Mouse (Mus musculus): ENCODE measurements around the gene Wasf1. TPM values are rescaled to one million over a fixed set of nuclear protein-coding genes. Genes with fewer than 3 reads are reported as not detected.

The Wasf1 gene
- polyA plus RNA-seq, 1 experiment from 2014 or later = 105 TPM

GRCm38 (mm10) chr10:40971256-40971655 is 88.0 kb downstream of the Wasf1 start:
- H3K36me3 ChIP-seq (replicated peaks; ENCODE audit: control insufficient read depth, insufficient read depth) = no peaks in the 10 kb centered on the region
- H3K4me1 ChIP-seq (replicated peaks; ENCODE audit: control insufficient read depth, insufficient read depth, low read length) = peaks cover 20% of the 10 kb centered on the region; the same call in 1 of the 2 replicates
- WGBS = 61% methylated on average over 5 of the region's 5 CpGs
- no peak overlapping the region for H3K4me3 ChIP-seq (replicated peaks; ENCODE audit: low read length)
- H3K27ac ChIP-seq = no peak overlapping the region
- DNase-seq (ENCODE audit: low spot score) (no peak), ATAC-seq (ENCODE audit: low FRiP score) (no peak)
- H3K27me3 ChIP-seq (ENCODE audit: control insufficient read depth, insufficient read depth, low read length) = no peaks in the 10 kb centered on the region
- no peak overlapping the region for H3K9ac ChIP-seq
- H3K4me2 ChIP-seq (replicated peaks) = no peak overlapping the region
- no peaks in the 10 kb centered on the region for H3K9me3 ChIP-seq (ENCODE audit: control insufficient read depth, low read length)

- Histone ChIP-seq H3K27ac (no peak overlapping the region), H3K27me3 (ENCODE audit: control insufficient read depth, insufficient read depth, low read length) (no peaks in the 10 kb centered on the region), H3K4me3 (replicated peaks; ENCODE audit: low read length) (no peak overlapping the region), H3K4me2 (replicated peaks) (no peak overlapping the region), H3K36me3 (replicated peaks; ENCODE audit: control insufficient read depth, insufficient read depth) (no peaks in the 10 kb centered on the region), H3K9ac (no peak overlapping the region), H3K4me1 (replicated peaks; ENCODE audit: control insufficient read depth, insufficient read depth, low read length) (no peaks in the 10 kb centered on the region), H3K9me3 (ENCODE audit: control insufficient read depth, low read length) (no peaks in the 10 kb centered on the region)
- ATAC-seq (ENCODE audit: low FRiP score) (no peak), DNase-seq (ENCODE audit: low spot score) (no peak)
Observed at GRCm38 (mm10) chr10:40983761-40984160, 100.5 kb downstream of the Wasf1 start.

DNA sequence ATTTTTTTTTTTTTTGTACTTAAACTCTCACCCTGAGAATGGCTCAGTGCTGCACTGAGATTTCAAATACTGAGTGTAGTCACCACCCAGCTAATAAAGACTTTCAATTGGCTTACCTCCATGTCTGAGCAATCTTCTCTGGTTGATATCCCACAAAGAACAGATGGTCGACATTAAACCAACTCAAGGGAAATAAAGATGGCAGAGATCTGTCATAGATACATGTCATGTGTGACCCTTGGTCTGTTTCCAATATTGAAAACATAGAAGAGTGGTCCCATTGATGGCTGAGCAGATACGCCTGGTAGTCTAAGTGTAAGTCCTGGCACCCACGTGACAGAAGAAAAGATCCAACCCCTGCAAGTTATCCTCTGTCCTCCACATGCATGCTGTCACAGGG is 101.3 kb downstream of the Wasf1 start:
- Histone ChIP-seq H3K4me1 (replicated peaks; ENCODE audit: control insufficient read depth, insufficient read depth, low read length) (no peaks in the 10 kb centered on the region), H3K27ac (no peak overlapping the region), H3K36me3 (replicated peaks; ENCODE audit: control insufficient read depth, insufficient read depth) (no peaks in the 10 kb centered on the region), H3K9ac (no peak overlapping the region), H3K9me3 (ENCODE audit: control insufficient read depth, low read length) (no peaks in the 10 kb centered on the region), H3K4me3 (replicated peaks; ENCODE audit: low read length) (no peak overlapping the region), H3K27me3 (ENCODE audit: control insufficient read depth, insufficient read depth, low read length) (no peaks in the 10 kb centered on the region), H3K4me2 (replicated peaks) (no peak overlapping the region)
- WGBS = 78% methylated on average over 3 of the region's 3 CpGs
- ATAC-seq (ENCODE audit: low FRiP score) = no peak
- no peak for DNase-seq (ENCODE audit: low spot score)

DNA sequence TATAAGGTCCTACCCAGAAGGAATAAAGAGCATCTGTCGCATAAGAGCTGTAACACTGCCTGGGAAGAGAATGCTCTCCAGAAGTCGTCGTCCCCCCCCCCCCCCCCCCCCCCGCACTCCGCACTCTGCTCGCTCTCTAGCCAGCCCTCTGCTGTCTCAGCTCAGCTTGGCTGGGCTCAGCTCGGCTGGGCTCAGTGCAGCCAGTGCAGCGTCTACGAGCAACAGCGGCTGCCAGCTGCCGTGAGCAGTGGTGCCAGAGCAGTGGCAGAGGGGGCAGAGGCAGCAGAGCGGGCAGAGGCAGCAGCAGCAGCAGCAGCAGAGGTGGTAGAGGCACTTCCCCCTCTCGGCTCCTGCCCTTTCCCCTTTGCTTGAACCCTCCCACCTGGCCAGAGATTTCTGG is 102.1 kb downstream of the Wasf1 start:
- no peak overlapping the region for H3K9ac ChIP-seq
- no peaks in the 10 kb centered on the region for H3K4me1 ChIP-seq (replicated peaks; ENCODE audit: control insufficient read depth, insufficient read depth, low read length)
- H3K27ac ChIP-seq = no peak overlapping the region
- ATAC-seq (ENCODE audit: low FRiP score) = peak; percentile 85
- H3K27me3 ChIP-seq (ENCODE audit: control insufficient read depth, insufficient read depth, low read length) = no peaks in the 10 kb centered on the region
- 0 out of 2 replicates have a peak overlapping the region, but pooled peaks have one; percentile 17 for H3K4me2 ChIP-seq (replicated peaks)
- H3K9me3 ChIP-seq (ENCODE audit: control insufficient read depth, low read length) = no peaks in the 10 kb centered on the region
- 21% methylated on average over 9 of the region's 13 CpGs for WGBS
- peak; percentile 63 for DNase-seq (ENCODE audit: low spot score)
- no peaks in the 10 kb centered on the region for H3K36me3 ChIP-seq (replicated peaks; ENCODE audit: control insufficient read depth, insufficient read depth)
- H3K4me3 ChIP-seq (replicated peaks; ENCODE audit: low read length) = no peak overlapping the region

Other genes with a start within 250 kb of the Wasf1 start
- gene Mettl24, start 200.2 kb upstream of the Wasf1 start, polyA plus RNA-seq (2014; fragmentation: Nextera tagmentation; extraction: Ambion mirVana) = 0.33 and 0.76 TPM in 2 replicates
- gene Cdc40, start 164 bp upstream of the Wasf1 start, polyA plus RNA-seq (2014; fragmentation: Nextera tagmentation; extraction: Ambion mirVana) = 22.5 TPM in 2 replicates
- gene Gpr6, start 188.8 kb downstream of the Wasf1 start, polyA plus RNA-seq (2014; fragmentation: Nextera tagmentation; extraction: Ambion mirVana) = 0.70 and 0.98 TPM in 2 replicates

Measured in hindbrain, embryonic 14.5 days (tissue).